Mouse (Mus musculus) kidney, embryonic 15.5 days (tissue): ENCODE data around the gene Wdr4. TPM values are rescaled to one million over a fixed set of nuclear protein-coding genes. Genes with fewer than 3 reads are reported as not detected.
"Not testable (repeated sequence)": the region's sequence is repeated elsewhere in the genome, so short reads cannot be mapped to it uniquely, and the experiment has no call there.

Experiments
- ATAC-seq: fragments of 200-750 bp; cut with Nextera tagmentation; replicated peaks from 2 replicates; pipeline ENCODE4 v1.8.0; 2017; ENCODE audit warnings: moderate TSS enrichment; ENCODE audit not compliant: low FRiP score
- H3K27ac ChIP-seq: fragments of 300-500 bp; sonication (generic); 2 replicates; pipeline ENCODE4 v1.5.1; 2015; ENCODE audit warnings: mild to moderate bottlenecking, inconsistent platforms
- H3K27me3 ChIP-seq: fragments of 300-500 bp; sonication (generic); 2 replicates; pipeline ENCODE4 v1.6.1; 2015; ENCODE audit warnings: inconsistent platforms
- H3K36me3 ChIP-seq: fragments of 300-500 bp; sonication (generic); 2 replicates; pipeline ENCODE4 v1.6.1; 2015; ENCODE audit warnings: inconsistent platforms
- H3K4me1 ChIP-seq: fragments of 300-500 bp; sonication (generic); 2 replicates; pipeline ENCODE4 v1.6.1; 2015; ENCODE audit warnings: inconsistent platforms
- H3K4me2 ChIP-seq: fragments of 300-500 bp; sonication (generic); 2 replicates; pipeline ENCODE4 v1.6.1; 2015; ENCODE audit warnings: moderate library complexity, mild to moderate bottlenecking, inconsistent platforms
- H3K4me3 ChIP-seq: fragments of 300-500 bp; sonication (generic); replicated peaks from 2 replicates; pipeline ENCODE4 v1.5.1; 2015; ENCODE audit warnings: mild to moderate bottlenecking, inconsistent platforms
- H3K9ac ChIP-seq: fragments of 300-500 bp; sonication (generic); 2 replicates; pipeline ENCODE4 v1.6.1; 2015; ENCODE audit warnings: mild to moderate bottlenecking, inconsistent platforms
- H3K9me3 ChIP-seq: fragments of 300-500 bp; sonication (generic); replicated peaks from 2 replicates; pipeline ENCODE4 v1.6.1; 2016; ENCODE audit warnings: inconsistent platforms
- WGBS: fragments of 180-500 bp; shearing (Covaris S2); methylation state at CpG from one replicate; pipeline ENCODE4 v1.1.7; 2015; ENCODE audit warnings: mixed read lengths; 5-methylcytosine and 5-hydroxymethylcytosine counted together
- polyA plus RNA-seq: library from polyadenylated mRNA; unstranded; fragments of >200 nt; fragmentation: Nextera tagmentation; extraction: Ambion mirVana; gene quantifications from 2 replicates; pipeline ENCODE4 v1.2.1, GENCODE M21; 2015

The Wdr4 gene
- polyA plus RNA-seq, 1 experiment from 2014 or later = 49.6 TPM

GRCm38 (mm10) chr17:31552601-31553000 lies 32.8 kb upstream of the Wdr4 start:
- H3K9me3 ChIP-seq, H3K36me3 ChIP-seq, H3K4me2 ChIP-seq, H3K4me3 ChIP-seq, H3K27ac ChIP-seq, H3K27me3 ChIP-seq, ATAC-seq, H3K9ac ChIP-seq: not testable (repeated sequence)
- H3K4me1 ChIP-seq = peaks cover 10% of the 10 kb centered on the region
- WGBS = 96% methylated on average over 23 of the region's 23 CpGs

GRCm38 (mm10) chr17:31549389-31549788 lies 29.6 kb upstream of the Wdr4 start:
- ATAC-seq = peak; percentile 66
- Histone ChIP-seq H3K9me3 (no peaks in the 10 kb centered on the region), H3K27me3 (no peaks in the 10 kb centered on the region), H3K4me3 (no peak overlapping the region), H3K36me3 (no peaks in the 10 kb centered on the region), H3K27ac (peak overlapping the region; percentile 51), H3K4me2 (no peak overlapping the region), H3K4me1 (0 out of 2 replicates have a peak, but pooled peaks cover 3% of the 10 kb centered on the region), H3K9ac (no peak overlapping the region)
- WGBS = 31% methylated on average over 8 of the region's 8 CpGs

GRCm38 (mm10) chr17:31547974-31548373 lies 28.2 kb upstream of the Wdr4 start:
- no peaks in the 10 kb centered on the region for H3K36me3 ChIP-seq
- WGBS = 76% methylated on average over 3 of the region's 3 CpGs
- H3K9ac ChIP-seq = no peak overlapping the region
- ATAC-seq = no peak
- no peak overlapping the region for H3K4me2 ChIP-seq
- no peaks in the 10 kb centered on the region for H3K9me3 ChIP-seq
- H3K4me1 ChIP-seq = 0 out of 2 replicates have a peak, but pooled peaks cover 3% of the 10 kb centered on the region
- H3K27ac ChIP-seq = no peak overlapping the region
- no peak overlapping the region for H3K4me3 ChIP-seq
- no peaks in the 10 kb centered on the region for H3K27me3 ChIP-seq

GRCm38 (mm10) chr17:31546444-31547196 lies 26.8 kb upstream of the Wdr4 start:
- no peaks in the 10 kb centered on the region for H3K36me3 ChIP-seq
- no peak overlapping the region for H3K4me3 ChIP-seq
- H3K9me3 ChIP-seq = no peaks in the 10 kb centered on the region
- H3K27me3 ChIP-seq = no peaks in the 10 kb centered on the region
- H3K4me2 ChIP-seq = no peak overlapping the region
- H3K4me1 ChIP-seq = peaks cover 8% of the 10 kb centered on the region
- ATAC-seq = no peak
- WGBS = 85% methylated on average over 9 of the region's 9 CpGs
- no peak overlapping the region for H3K9ac ChIP-seq
- no peak overlapping the region for H3K27ac ChIP-seq

- Histone ChIP-seq H3K4me3 (no peak overlapping the region), H3K27ac (no peak overlapping the region), H3K9ac (no peak overlapping the region), H3K9me3 (no peaks in the 10 kb centered on the region), H3K4me2 (no peak overlapping the region), H3K4me1 (peaks cover 15% of the 10 kb centered on the region), H3K27me3 (no peaks in the 10 kb centered on the region), H3K36me3 (no peaks in the 10 kb centered on the region)
- ATAC-seq = no peak
- 33% methylated on average over 6 of the region's 6 CpGs for WGBS
These were observed 23.8 kb upstream of the Wdr4 start for GRCm38 (mm10) chr17:31543574-31543973.

GRCm38 (mm10) chr17:31541460-31541831 lies 21.7 kb upstream of the Wdr4 start:
- Histone ChIP-seq H3K9ac (no peak overlapping the region), H3K9me3 (no peaks in the 10 kb centered on the region), H3K4me1 (peaks cover 15% of the 10 kb centered on the region), H3K27ac (peak overlapping the region; percentile 52), H3K4me3 (no peak overlapping the region), H3K36me3 (no peaks in the 10 kb centered on the region), H3K4me2 (no peak overlapping the region), H3K27me3 (no peaks in the 10 kb centered on the region)
- 42% methylated on average over 6 of the region's 6 CpGs for WGBS
- ATAC-seq = no peak

- Histone ChIP-seq H3K27ac (peak overlapping the region; percentile 52; the same call in 1 of the 2 replicates), H3K4me3 (no peak overlapping the region), H3K36me3 (no peaks in the 10 kb centered on the region), H3K9ac (no peak overlapping the region), H3K4me2 (no peak overlapping the region), H3K4me1 (peaks cover 17% of the 10 kb centered on the region), H3K9me3 (no peaks in the 10 kb centered on the region), H3K27me3 (no peaks in the 10 kb centered on the region)
- ATAC-seq = no peak
- 29% methylated on average over 4 of the region's 4 CpGs for WGBS
These were observed 21.2 kb upstream of the Wdr4 start for GRCm38 (mm10) chr17:31540809-31541459.

GRCm38 (mm10) chr17:31540101-31540500 lies 20.3 kb upstream of the Wdr4 start:
- Histone ChIP-seq H3K4me1 (peaks cover 25% of the 10 kb centered on the region), H3K27me3 (no peaks in the 10 kb centered on the region), H3K36me3 (no peaks in the 10 kb centered on the region), H3K9ac (no peak overlapping the region), H3K9me3 (no peaks in the 10 kb centered on the region), H3K4me3 (no peak overlapping the region), H3K4me2 (no peak overlapping the region), H3K27ac (no peak overlapping the region)
- 57% methylated on average over 3 of the region's 3 CpGs for WGBS
- no peak for ATAC-seq

- H3K4me2 ChIP-seq = peak overlapping the region; percentile 20
- no peak overlapping the region for H3K4me3 ChIP-seq
- H3K4me1 ChIP-seq = peaks cover 18% of the 10 kb centered on the region
- 23% methylated on average over 8 of the region's 8 CpGs for WGBS
- peaks cover 11% of the 10 kb centered on the region for H3K36me3 ChIP-seq
- no peaks in the 10 kb centered on the region for H3K27me3 ChIP-seq
- H3K27ac ChIP-seq = peak overlapping the region; percentile 82
- no peak overlapping the region for H3K9ac ChIP-seq
- H3K9me3 ChIP-seq = no peaks in the 10 kb centered on the region
- ATAC-seq = peak; percentile 74
These were observed 16.3 kb upstream of the Wdr4 start for GRCm38 (mm10) chr17:31535871-31536629.

GRCm38 (mm10) chr17:31535358-31535757 lies 15.6 kb upstream of the Wdr4 start:
- peak overlapping the region; percentile 20 for H3K4me2 ChIP-seq

GRCm38 (mm10) chr17:31532331-31532730 lies 12.6 kb upstream of the Wdr4 start:
- not testable (repeated sequence) for H3K27me3 ChIP-seq, H3K9me3 ChIP-seq, H3K9ac ChIP-seq, ATAC-seq, H3K4me2 ChIP-seq, H3K4me3 ChIP-seq, H3K27ac ChIP-seq
- peaks cover 17% of the 10 kb centered on the region for H3K4me1 ChIP-seq
- WGBS = 86% methylated on average over 4 of the region's 4 CpGs
- H3K36me3 ChIP-seq = peaks cover 41% of the 10 kb centered on the region

More at GRCm38 (mm10) chr17:31535358-31535757, 15.6 kb upstream of the Wdr4 start:
- Histone ChIP-seq H3K27ac (peak overlapping the region; percentile 82), H3K36me3 (peaks cover 18% of the 10 kb centered on the region), H3K4me3 (no peak overlapping the region), H3K27me3 (no peaks in the 10 kb centered on the region), H3K9ac (no peak overlapping the region), H3K9me3 (no peaks in the 10 kb centered on the region), H3K4me1 (peaks cover 16% of the 10 kb centered on the region)
- 48% methylated on average over 4 of the region's 4 CpGs for WGBS
- ATAC-seq = peak; percentile 69
